Mouse (Mus musculus): Measurements from ENCODE around the gene Fau. TPM values are rescaled to one million over a fixed set of nuclear protein-coding genes. Genes with fewer than 3 reads are reported as not detected.

Gene Fau
- polyA plus RNA-seq (2014; fragmentation: Nextera tagmentation; extraction: Ambion mirVana) = 562 and 618 TPM in 2 replicates

DNA sequence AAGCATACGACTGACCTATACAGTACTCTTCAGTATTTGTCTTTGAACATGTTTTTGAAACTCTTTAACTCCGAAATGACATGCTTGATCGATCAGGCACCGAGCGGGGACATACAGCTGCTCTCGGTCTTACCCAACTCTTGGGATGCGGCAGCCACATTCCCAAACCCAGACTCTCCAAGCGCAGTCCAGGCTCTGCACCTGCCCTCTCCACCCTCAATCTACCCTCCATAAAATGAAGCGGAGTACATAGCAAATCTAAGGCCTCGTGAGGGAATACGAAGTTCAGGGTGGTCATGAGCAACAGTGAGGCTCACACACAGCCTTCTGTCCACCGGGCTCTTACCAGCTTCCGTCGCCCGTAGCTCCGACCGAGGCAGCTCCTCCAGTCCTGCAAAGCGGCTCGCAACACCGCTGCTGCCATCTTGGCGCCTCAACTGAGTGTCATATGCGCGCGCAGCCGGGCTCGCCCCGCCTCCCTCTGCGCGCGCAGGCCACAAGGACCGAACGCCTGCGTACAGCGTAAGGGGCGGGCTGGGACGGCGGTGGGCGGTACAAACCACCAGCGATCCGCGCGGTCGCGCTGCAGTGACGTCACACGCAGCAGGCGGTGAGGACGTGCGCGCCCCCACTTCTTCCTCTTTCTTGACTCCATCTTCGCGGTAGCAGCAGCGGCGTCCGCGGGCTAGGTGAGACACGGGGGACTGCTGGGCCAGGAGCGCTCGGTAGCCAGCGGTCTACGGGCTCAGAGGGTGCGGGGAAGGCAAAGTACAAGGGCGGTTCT, at the start of gene Fau, which contains the start of gene Mrpl49:
Gene Fau, plus strand, starts transcription at position 532 of the 784 bp plus-strand sequence.
Gene Mrpl49, minus strand, starts transcription at position 473 of the 784 bp plus-strand sequence.
- H3K36me3 ChIP-seq (ENCODE audit: control insufficient read depth, insufficient read depth, low read length) = peaks cover 53% of the 10 kb centered on the region
- ATAC-seq (ENCODE audit: insufficient number of reproducible peaks, insufficient read depth, low FRiP score, low read depth) = peak; percentile 89
- H3K27ac ChIP-seq (replicated peaks in 1 of 2; ENCODE audit: control insufficient read depth in 1 of 2, insufficient read depth in 1 of 2, low read depth in 2 of 2, low read length in 2 of 2) = peak within 1 kb of the TSS; percentile 61 to 82
- H3K4me2 ChIP-seq (ENCODE audit: low read length) = peak within 1 kb of the TSS; percentile 87
- WGBS = under 1% methylated on average over 62 of the region's 63 CpGs
- peaks cover 8 to 29% of the 10 kb centered on the region in 2 experiments for H3K4me1 ChIP-seq (ENCODE audit: control insufficient read depth in 2 of 2, insufficient read depth in 2 of 2, low read length in 2 of 2)
- H3K9me3 ChIP-seq (ENCODE audit: control insufficient read depth, low read length) = no peaks in the 10 kb centered on the region
- H3K27me3 ChIP-seq (ENCODE audit: control insufficient read depth, insufficient read depth, low read length) = no peaks in the 10 kb centered on the region
- peak within 1 kb of the TSS; percentile 94 for H3K9ac ChIP-seq (ENCODE audit: low read length)
- peak within 1 kb of the TSS; percentile 88 to 91 for H3K4me3 ChIP-seq (ENCODE audit: control insufficient read depth in 1 of 2, insufficient read depth in 1 of 2, low read depth in 1 of 2, low read length in 2 of 2)

- Histone ChIP-seq H3K9me3 (ENCODE audit: control insufficient read depth, low read length) (no peaks in the 10 kb centered on the region), H3K27ac (replicated peaks in 1 of 2; ENCODE audit: control insufficient read depth in 1 of 2, insufficient read depth in 1 of 2, low read depth in 2 of 2, low read length in 2 of 2) (no peak overlapping the region), H3K27me3 (ENCODE audit: control insufficient read depth, insufficient read depth, low read length) (no peaks in the 10 kb centered on the region), H3K9ac (ENCODE audit: low read length) (no peak overlapping the region), H3K4me1 (ENCODE audit: control insufficient read depth in 2 of 2, insufficient read depth in 2 of 2, low read length in 2 of 2) (no peaks in the 10 kb centered on the region), H3K4me3 (ENCODE audit: control insufficient read depth in 1 of 2, insufficient read depth in 1 of 2, low read depth in 1 of 2, low read length in 2 of 2) (no peak overlapping the region), H3K4me2 (ENCODE audit: low read length) (no peak overlapping the region), H3K36me3 (ENCODE audit: control insufficient read depth, insufficient read depth, low read length) (peaks cover 3% of the 10 kb centered on the region; the same call in 1 of the 2 replicates)
- no peak for ATAC-seq (ENCODE audit: insufficient number of reproducible peaks, insufficient read depth, low FRiP score, low read depth)
- WGBS = 80% methylated on average over 8 of the region's 8 CpGs
Measured at GRCm38 (mm10) chr19:6009137-6009536, 48.5 kb upstream of the Fau start.

- Histone ChIP-seq H3K36me3 (ENCODE audit: control insufficient read depth, insufficient read depth, low read length) (no peaks in the 10 kb centered on the region), H3K4me3 (ENCODE audit: control insufficient read depth in 1 of 2, insufficient read depth in 1 of 2, low read depth in 1 of 2, low read length in 2 of 2) (no peak overlapping the region)
Measured at GRCm38 (mm10) chr19:6013691-6014090, 44.0 kb upstream of the Fau start.

DNA sequence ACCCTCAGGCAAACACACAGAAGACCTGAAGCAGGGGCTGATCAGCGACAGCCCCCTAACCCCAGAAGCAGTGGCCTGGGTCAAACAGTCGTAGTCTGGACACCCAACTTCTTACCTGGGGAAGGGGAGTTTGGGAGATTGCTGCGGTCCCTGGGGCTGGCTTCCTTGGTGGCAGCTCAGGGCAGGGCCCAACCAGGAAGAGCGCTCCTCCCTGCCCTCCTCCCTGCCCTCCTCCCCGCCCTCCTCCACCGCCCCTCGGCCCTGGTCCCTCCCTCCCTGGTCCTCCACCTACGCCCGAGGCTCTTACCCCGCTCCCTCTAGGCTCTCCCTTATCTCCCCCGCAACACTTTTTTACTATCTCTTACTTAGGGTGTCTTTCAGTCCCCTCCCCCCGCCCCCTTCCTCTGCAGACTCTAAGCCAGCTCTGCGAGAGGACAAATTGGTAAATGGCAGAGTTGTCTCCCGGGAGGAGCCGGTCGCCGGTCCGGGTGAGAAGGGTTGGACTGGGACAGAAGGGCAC, 42.6 kb upstream of the Fau start:
- 2% methylated on average over 16 of the region's 18 CpGs for WGBS
- peak; percentile 65 for ATAC-seq (ENCODE audit: insufficient number of reproducible peaks, insufficient read depth, low FRiP score, low read depth)

More at GRCm38 (mm10) chr19:6013691-6014090, 44.0 kb upstream of the Fau start:
- H3K27ac ChIP-seq (replicated peaks in 1 of 2; ENCODE audit: control insufficient read depth in 1 of 2, insufficient read depth in 1 of 2, low read depth in 2 of 2, low read length in 2 of 2) = no peak overlapping the region
- H3K9me3 ChIP-seq (ENCODE audit: control insufficient read depth, low read length) = no peaks in the 10 kb centered on the region
- H3K4me1 ChIP-seq (ENCODE audit: control insufficient read depth in 2 of 2, insufficient read depth in 2 of 2, low read length in 2 of 2) = peaks cover 9 to 10% of the 10 kb centered on the region in 2 experiments; a peak in 3 of 4 replicates
- 86% methylated on average over 10 of the region's 10 CpGs for WGBS
- H3K4me2 ChIP-seq (ENCODE audit: low read length) = no peak overlapping the region
- peaks cover 8% of the 10 kb centered on the region; the same call in 1 of the 2 replicates for H3K27me3 ChIP-seq (ENCODE audit: control insufficient read depth, insufficient read depth, low read length)
- H3K9ac ChIP-seq (ENCODE audit: low read length) = no peak overlapping the region
- no peak for ATAC-seq (ENCODE audit: insufficient number of reproducible peaks, insufficient read depth, low FRiP score, low read depth)

DNA sequence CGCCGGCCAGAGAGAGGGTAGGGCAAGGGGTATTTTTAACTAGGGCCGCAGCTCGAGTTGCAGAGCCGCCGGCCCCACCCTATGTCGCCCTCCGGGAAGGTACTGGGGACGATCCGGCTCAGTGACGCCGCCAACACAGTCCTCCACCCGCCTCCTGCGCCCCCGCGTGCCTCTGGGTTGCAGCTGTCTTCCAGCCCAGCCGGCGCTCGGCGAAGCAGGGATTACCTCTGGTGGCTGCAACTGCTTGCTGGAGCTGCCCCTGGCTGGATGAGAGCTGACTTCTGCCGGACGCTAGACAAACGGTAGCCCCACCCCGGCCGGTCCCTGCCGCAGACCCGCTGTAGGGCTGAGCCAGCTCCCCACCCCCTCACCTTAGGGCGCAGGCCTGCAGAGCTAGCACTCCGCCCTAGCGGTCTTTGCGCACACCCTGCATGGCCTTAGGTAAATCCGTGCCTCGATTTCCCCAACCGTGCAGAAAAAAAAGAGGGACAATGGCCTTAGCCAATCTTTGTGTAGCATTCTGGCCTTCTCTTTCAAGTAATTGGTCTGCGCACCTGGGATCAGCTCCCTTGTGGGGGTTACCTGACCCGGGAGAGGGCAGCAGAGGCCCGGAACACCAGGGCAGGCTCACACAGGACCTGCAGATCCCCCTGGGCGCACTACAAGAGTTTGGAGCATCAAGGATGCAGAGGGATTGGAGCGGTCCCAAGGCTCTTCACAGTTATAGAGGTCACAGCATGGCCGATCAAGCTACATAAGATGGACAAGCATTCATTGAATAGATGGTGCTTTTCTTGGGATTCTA, 41.9 kb upstream of the Fau start, which contains the start of gene Capn1:
Gene Capn1, minus strand, starts transcription at position 387 of the 805 bp plus-strand sequence.
- Histone ChIP-seq H3K36me3 (ENCODE audit: control insufficient read depth, insufficient read depth, low read length) (no peaks in the 10 kb centered on the region), H3K27me3 (ENCODE audit: control insufficient read depth, insufficient read depth, low read length) (peaks cover 8% of the 10 kb centered on the region; the same call in 1 of the 2 replicates), H3K9ac (ENCODE audit: low read length) (peak within 1 kb of the TSS; percentile 75), H3K9me3 (ENCODE audit: control insufficient read depth, low read length) (no peaks in the 10 kb centered on the region), H3K27ac (replicated peaks in 1 of 2; ENCODE audit: control insufficient read depth in 1 of 2, insufficient read depth in 1 of 2, low read depth in 2 of 2, low read length in 2 of 2) (peak within 1 kb of the TSS; percentile 46 to 53), H3K4me3 (ENCODE audit: control insufficient read depth in 1 of 2, insufficient read depth in 1 of 2, low read depth in 1 of 2, low read length in 2 of 2) (peak within 1 kb of the TSS; percentile 63 to 64), H3K4me1 (ENCODE audit: control insufficient read depth in 2 of 2, insufficient read depth in 2 of 2, low read length in 2 of 2) (peaks cover 9 to 10% of the 10 kb centered on the region in 2 experiments; a peak in 3 of 4 replicates), H3K4me2 (ENCODE audit: low read length) (peak within 1 kb of the TSS; percentile 93)
- WGBS = 2% methylated on average over 40 of the region's 40 CpGs
- peak; percentile 73 for ATAC-seq (ENCODE audit: insufficient number of reproducible peaks, insufficient read depth, low FRiP score, low read depth)

More for the DNA sequence above, 42.6 kb upstream of the Fau start:
- peak overlapping the region; percentile 75 for H3K9ac ChIP-seq (ENCODE audit: low read length)
- H3K9me3 ChIP-seq (ENCODE audit: control insufficient read depth, low read length) = no peaks in the 10 kb centered on the region
- H3K4me2 ChIP-seq (ENCODE audit: low read length) = peak overlapping the region; percentile 93
- peaks cover 8% of the 10 kb centered on the region; the same call in 1 of the 2 replicates for H3K27me3 ChIP-seq (ENCODE audit: control insufficient read depth, insufficient read depth, low read length)
- peaks cover 9 to 10% of the 10 kb centered on the region in 2 experiments; a peak in 3 of 4 replicates for H3K4me1 ChIP-seq (ENCODE audit: control insufficient read depth in 2 of 2, insufficient read depth in 2 of 2, low read length in 2 of 2)
- H3K36me3 ChIP-seq (ENCODE audit: control insufficient read depth, insufficient read depth, low read length) = no peaks in the 10 kb centered on the region
- H3K4me3 ChIP-seq (ENCODE audit: control insufficient read depth in 1 of 2, insufficient read depth in 1 of 2, low read depth in 1 of 2, low read length in 2 of 2) = peak overlapping the region; percentile 63 to 64
- H3K27ac ChIP-seq (replicated peaks in 1 of 2; ENCODE audit: control insufficient read depth in 1 of 2, insufficient read depth in 1 of 2, low read depth in 2 of 2, low read length in 2 of 2) = peak overlapping the region; percentile 46 to 53

GRCm38 (mm10) chr19:6016532-6016931, 41.1 kb upstream of the Fau start:
- H3K36me3 ChIP-seq (ENCODE audit: control insufficient read depth, insufficient read depth, low read length) = no peaks in the 10 kb centered on the region
- H3K9me3 ChIP-seq (ENCODE audit: control insufficient read depth, low read length) = no peaks in the 10 kb centered on the region
- no peak overlapping the region for H3K9ac ChIP-seq (ENCODE audit: low read length)
- no peak overlapping the region; the same call in 1 of the 2 replicates for H3K4me2 ChIP-seq (ENCODE audit: low read length)
- H3K4me1 ChIP-seq (ENCODE audit: control insufficient read depth in 2 of 2, insufficient read depth in 2 of 2, low read length in 2 of 2) = peaks cover 9 to 10% of the 10 kb centered on the region in 2 experiments; a peak in 3 of 4 replicates
- no peak for ATAC-seq (ENCODE audit: insufficient number of reproducible peaks, insufficient read depth, low FRiP score, low read depth)
- no peak overlapping the region for H3K4me3 ChIP-seq (ENCODE audit: control insufficient read depth in 1 of 2, insufficient read depth in 1 of 2, low read depth in 1 of 2, low read length in 2 of 2)
- peaks cover 8% of the 10 kb centered on the region; the same call in 1 of the 2 replicates for H3K27me3 ChIP-seq (ENCODE audit: control insufficient read depth, insufficient read depth, low read length)
- WGBS = 51% methylated on average over 7 of the region's 7 CpGs
- no peak overlapping the region for H3K27ac ChIP-seq (replicated peaks in 1 of 2; ENCODE audit: control insufficient read depth in 1 of 2, insufficient read depth in 1 of 2, low read depth in 2 of 2, low read length in 2 of 2)
